Mouse (Mus musculus) embryonic facial prominence, embryonic 10.5 days (tissue): Measurements from ENCODE around the gene B230118H07Rik. TPM values are rescaled to one million over a fixed set of nuclear protein-coding genes. Genes with fewer than 3 reads are reported as not detected.

ENCODE experiments used
- DNase-seq: peaks from one replicate; pipeline ENCODE4 v3.0.0-alpha.2; 2017; ENCODE audit warnings: low spot score
- H3K27ac ChIP-seq: fragments of 300-500 bp; sonication (generic); replicated peaks from 2 replicates; pipeline ENCODE4 v1.5.1; 2016; ENCODE audit warnings: mild to moderate bottlenecking
- H3K27me3 ChIP-seq: fragments of 300-500 bp; sonication (generic); replicated peaks from 2 replicates; pipeline ENCODE4 v1.6.1; 2016; ENCODE audit warnings: low read depth, mild to moderate bottlenecking; ENCODE audit not compliant: poor library complexity, severe bottlenecking
- H3K36me3 ChIP-seq: fragments of 300-500 bp; sonication (generic); replicated peaks from 2 replicates; pipeline ENCODE4 v1.6.1; 2016; ENCODE audit warnings: mild to moderate bottlenecking, moderate library complexity
- H3K4me1 ChIP-seq: fragments of 300-500 bp; sonication (generic); 2 replicates; pipeline ENCODE4 v1.6.1; 2016
- H3K4me3 ChIP-seq: fragments of 300-500 bp; sonication (generic); 2 replicates; pipeline ENCODE4 v1.5.1; 2016; ENCODE audit warnings: mild to moderate bottlenecking, moderate library complexity
- H3K9me3 ChIP-seq: fragments of 300-500 bp; sonication (generic); 2 replicates; pipeline ENCODE4 v1.6.1; 2016; ENCODE audit warnings: mild to moderate bottlenecking
- WGBS: fragments of 180-500 bp; shearing (Covaris S2); methylation state at CpG from one replicate; pipeline ENCODE4 v1.1.7; 2016; 5-methylcytosine and 5-hydroxymethylcytosine counted together
- polyA plus RNA-seq: library from polyadenylated mRNA; unstranded; fragments of >200 nt; fragmentation: Nextera tagmentation; extraction: Ambion mirVana; gene quantifications from 2 replicates; pipeline ENCODE4 v1.2.1, GENCODE M21; 2016

Gene B230118H07Rik
- polyA plus RNA-seq, 1 experiment from 2014 or later = 47.2 TPM

DNA sequence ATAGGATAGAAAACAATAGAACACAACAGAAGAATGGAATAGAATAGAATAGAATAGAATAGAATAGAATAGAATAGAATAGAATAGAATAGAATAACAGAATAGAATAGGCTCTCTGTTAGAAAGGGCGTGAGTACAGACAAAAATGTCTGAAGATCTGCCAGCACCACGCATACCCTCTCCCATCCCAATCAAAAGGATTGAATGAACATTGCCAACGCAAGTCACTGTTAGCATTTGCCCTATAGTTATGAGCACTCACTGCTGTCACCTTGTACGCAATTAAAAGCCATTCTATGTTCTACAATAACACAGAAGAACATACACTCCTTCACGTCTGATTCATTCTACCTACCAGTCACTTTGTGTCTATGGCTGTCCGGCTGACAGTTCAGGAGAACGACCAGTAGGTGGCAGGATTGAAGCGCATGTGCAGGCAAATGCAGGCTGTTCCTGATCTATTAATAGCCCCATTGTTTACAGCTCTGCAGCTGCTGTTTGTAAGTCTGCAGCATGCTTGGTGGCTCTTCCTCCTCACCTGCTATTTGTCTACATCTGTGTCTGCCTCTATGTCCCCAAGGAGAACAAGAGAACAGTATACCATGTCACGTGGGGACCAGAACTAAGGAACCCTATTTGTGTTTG, 15.8 kb upstream of the B230118H07Rik start:
- no peaks in the 10 kb centered on the region for H3K9me3 ChIP-seq
- peak overlapping the region; percentile 69; the same call in 1 of the 2 replicates for H3K27ac ChIP-seq
- DNase-seq = peak; percentile 80
- no peaks in the 10 kb centered on the region for H3K27me3 ChIP-seq
- no peaks in the 10 kb centered on the region for H3K36me3 ChIP-seq
- H3K4me3 ChIP-seq = no peak overlapping the region
- 0 out of 2 replicates have a peak, but pooled peaks cover 3% of the 10 kb centered on the region for H3K4me1 ChIP-seq
- WGBS = 24% methylated on average over 9 of the region's 9 CpGs

DNA sequence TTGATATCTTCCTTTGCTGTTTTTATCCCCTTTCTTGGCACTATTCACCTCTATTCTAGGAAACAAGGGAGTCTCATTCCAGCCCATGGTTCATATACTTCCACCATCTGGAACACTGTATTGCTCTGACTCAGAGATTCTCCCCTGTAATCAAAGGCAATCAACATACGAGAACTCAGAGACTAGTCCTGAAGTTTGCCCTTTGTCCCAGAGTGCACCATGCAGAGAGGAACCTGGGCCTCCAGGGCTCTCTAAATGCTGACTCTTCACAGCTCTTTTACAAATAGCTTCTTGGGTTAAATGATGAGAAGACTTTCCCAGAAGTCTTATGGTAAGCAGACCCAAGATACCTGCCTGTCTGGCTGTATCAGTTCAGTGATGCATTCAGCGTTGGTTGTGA, 11.2 kb upstream of the B230118H07Rik start:
- Histone ChIP-seq H3K36me3 (no peaks in the 10 kb centered on the region), H3K9me3 (no peaks in the 10 kb centered on the region), H3K27ac (no peak overlapping the region), H3K4me1 (0 out of 2 replicates have a peak, but pooled peaks cover 2% of the 10 kb centered on the region), H3K27me3 (no peaks in the 10 kb centered on the region), H3K4me3 (no peak overlapping the region)
- 76% methylated on average over 2 of the region's 2 CpGs for WGBS
- no peak for DNase-seq

DNA sequence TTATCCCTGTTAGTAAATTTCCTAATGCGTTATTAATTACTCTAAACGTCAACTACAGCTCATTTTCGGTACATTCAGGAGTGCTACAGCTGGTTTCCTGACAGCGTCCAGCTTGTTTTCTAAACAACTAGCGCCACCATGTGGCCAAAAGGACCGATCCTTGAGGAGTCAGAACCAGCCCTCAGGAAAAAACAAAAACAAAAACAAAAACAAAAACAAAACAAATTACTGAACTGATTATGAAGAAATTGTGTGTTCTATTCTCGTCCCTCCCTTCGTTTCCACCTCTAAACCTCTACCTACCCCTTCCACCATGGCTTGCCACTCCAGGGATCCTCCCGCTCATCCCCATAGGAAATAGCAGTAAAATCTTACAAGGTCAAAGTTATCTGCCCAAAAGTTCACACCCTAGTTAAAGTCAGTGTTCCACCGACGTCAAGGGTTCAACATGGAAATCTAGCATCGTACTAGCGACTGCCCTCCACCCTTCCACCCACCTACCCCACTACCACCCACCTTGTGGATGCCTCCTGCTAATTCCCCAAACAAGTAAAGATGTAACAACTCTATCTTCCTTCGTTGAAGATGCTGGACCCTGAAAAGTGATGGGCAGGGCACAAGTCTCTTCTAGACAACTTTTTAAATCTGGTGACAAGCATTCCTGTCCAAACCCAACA, 3.7 kb upstream of the B230118H07Rik start:
- DNase-seq = peak; percentile 66
- WGBS = 18% methylated on average over 14 of the region's 14 CpGs
- peak overlapping the region; percentile 42; the same call in 1 of the 2 replicates for H3K4me3 ChIP-seq
- H3K27ac ChIP-seq = no peak overlapping the region
- no peaks in the 10 kb centered on the region for H3K36me3 ChIP-seq
- peaks cover 23% of the 10 kb centered on the region for H3K4me1 ChIP-seq
- peaks cover 7% of the 10 kb centered on the region; the same call in 1 of the 2 replicates for H3K27me3 ChIP-seq
- no peaks in the 10 kb centered on the region for H3K9me3 ChIP-seq

DNA sequence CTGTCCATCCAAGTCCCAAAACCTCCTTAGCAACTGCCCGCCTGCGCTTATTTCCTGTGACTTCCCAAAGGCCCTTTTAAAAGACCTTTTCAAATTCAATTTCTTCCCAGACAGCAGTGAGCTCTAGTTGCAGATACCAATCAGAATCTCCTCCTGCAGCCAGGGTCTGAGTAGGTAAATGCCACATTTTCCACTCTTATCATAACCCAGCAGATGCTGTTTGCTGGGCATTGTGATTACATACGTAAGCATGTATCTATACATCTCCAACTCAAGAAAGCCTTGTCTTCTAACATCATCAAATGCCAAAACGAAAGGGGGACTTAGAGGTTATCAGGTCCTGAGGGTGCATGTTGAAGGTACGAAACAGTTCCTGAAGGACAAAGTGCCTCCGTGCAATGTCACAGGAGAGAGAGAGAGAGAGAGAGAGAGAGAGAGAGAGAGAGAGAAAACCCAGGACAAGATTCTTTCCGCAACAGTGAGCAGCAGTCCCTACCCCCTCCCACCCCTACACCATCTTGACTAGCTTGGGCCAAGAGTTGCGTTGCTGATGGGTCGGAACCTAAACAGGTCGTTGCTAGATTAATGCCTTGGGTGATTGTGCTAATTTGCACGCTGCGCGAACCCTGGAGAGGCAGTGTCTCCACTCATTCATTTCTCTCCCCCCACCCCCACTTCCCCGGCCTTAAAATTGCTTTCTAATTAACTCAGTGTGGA, 3.0 kb upstream of the B230118H07Rik start:
- H3K9me3 ChIP-seq = no peaks in the 10 kb centered on the region
- no peak overlapping the region for H3K27ac ChIP-seq
- no peaks in the 10 kb centered on the region for H3K36me3 ChIP-seq
- WGBS = 44% methylated on average over 14 of the region's 14 CpGs
- DNase-seq = no peak
- H3K27me3 ChIP-seq = peaks cover 7% of the 10 kb centered on the region; the same call in 1 of the 2 replicates
- peaks cover 24% of the 10 kb centered on the region for H3K4me1 ChIP-seq
- peak overlapping the region; percentile 42; the same call in 1 of the 2 replicates for H3K4me3 ChIP-seq

DNA sequence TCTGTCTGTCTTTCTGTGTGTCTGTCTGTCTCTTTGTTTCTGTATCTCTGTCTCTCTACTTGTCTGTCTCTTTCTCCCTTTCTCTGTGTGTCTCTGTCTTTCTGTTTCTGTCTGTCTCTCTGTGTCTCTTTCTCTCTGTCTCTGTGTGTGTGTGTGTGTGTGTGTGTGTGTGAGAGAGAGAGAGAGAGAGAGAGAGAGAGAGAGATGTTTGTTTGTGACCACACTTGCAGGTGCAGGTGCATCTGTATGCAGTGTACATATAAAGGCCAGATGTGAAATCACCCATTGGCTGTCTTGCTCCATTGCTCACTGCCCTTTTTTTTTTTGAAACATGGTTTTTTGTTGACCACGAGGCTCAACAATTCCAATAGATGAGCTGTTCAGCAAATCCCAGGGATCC, 1.1 kb upstream of the B230118H07Rik start:
- H3K4me1 ChIP-seq = peaks cover 24% of the 10 kb centered on the region
- 88% methylated on average over 1 of the region's 1 CpGs for WGBS
- H3K27me3 ChIP-seq = peaks cover 7% of the 10 kb centered on the region; the same call in 1 of the 2 replicates
- no peak for DNase-seq
- H3K9me3 ChIP-seq = no peaks in the 10 kb centered on the region
- H3K27ac ChIP-seq = no peak overlapping the region
- H3K4me3 ChIP-seq = no peak overlapping the region
- H3K36me3 ChIP-seq = no peaks in the 10 kb centered on the region

DNA sequence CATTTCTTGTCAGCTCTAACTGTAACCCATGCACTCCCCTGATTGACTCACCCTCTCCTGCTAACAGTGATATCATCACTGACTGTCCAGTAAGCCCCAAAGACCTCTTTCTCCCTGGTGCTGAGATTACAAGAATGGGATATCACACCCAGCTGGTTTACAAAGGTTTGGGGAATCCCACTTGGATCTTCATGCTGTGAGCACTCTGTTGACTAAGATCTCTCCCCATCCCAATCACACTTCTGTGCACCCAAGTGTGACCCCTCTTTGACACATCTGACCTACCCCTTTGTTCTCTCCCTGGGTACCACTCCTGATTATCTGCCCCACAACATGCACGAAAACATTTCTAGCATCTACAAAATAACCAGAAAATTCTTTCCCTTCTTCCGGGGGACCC, 971 bp downstream of the B230118H07Rik start:
- Histone ChIP-seq H3K9me3 (no peaks in the 10 kb centered on the region), H3K4me3 (no peak overlapping the region), H3K27me3 (peaks cover 7% of the 10 kb centered on the region; the same call in 1 of the 2 replicates), H3K4me1 (peaks cover 24% of the 10 kb centered on the region), H3K27ac (no peak overlapping the region), H3K36me3 (no peaks in the 10 kb centered on the region)
- DNase-seq = no peak
- 63% methylated on average over 2 of the region's 2 CpGs for WGBS

DNA sequence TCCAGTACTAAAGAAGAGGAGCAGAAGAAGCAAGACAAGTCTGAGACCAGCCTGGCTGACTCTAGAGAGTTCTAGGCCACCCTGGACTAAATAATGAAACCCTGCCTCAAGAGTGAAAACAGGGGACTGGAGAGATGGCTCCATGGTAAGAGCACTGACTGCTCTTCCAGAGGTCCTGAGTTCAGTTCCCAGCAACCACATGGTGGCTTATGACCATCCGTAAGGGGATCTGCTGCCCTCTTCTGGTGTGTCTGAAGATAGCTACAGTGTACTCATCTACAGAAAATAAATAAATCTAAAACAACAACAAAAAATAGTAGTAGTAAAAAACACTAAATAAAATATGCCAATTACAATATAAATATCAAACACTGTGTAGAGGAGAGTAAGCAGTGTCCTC, 3.5 kb downstream of the B230118H07Rik start:
- Histone ChIP-seq H3K36me3 (no peaks in the 10 kb centered on the region), H3K4me1 (peaks cover 16% of the 10 kb centered on the region), H3K27ac (no peak overlapping the region), H3K27me3 (no peaks in the 10 kb centered on the region), H3K4me3 (no peak overlapping the region), H3K9me3 (no peaks in the 10 kb centered on the region)
- no peak for DNase-seq
- WGBS = 86% methylated on average over 1 of the region's 1 CpGs

DNA sequence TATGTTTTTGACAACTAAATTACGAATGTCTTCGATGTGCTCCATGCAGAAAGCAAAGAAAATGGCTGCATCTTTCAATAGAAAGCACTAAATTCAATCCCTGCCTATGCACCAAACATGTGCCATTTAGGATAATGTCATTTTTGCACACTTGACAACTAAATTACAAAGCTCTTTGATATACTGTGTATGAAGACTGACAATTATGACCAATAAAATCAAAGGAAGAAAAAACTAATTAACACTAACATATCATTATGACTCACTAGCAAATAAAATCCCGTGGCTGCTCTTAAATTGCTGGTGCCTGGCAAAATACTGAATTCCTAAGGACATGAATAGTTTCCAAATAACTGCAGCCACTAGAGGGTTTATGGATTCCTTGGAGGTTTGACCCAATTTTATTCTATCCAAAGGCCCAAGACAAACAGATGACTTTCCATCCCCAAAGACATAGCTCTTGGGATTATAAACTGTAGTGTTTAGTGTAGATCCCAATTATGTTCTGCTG, 9.4 kb downstream of the B230118H07Rik start:
- no peak overlapping the region for H3K4me3 ChIP-seq
- no peaks in the 10 kb centered on the region; the same call in 1 of the 2 replicates for H3K27me3 ChIP-seq
- H3K36me3 ChIP-seq = no peaks in the 10 kb centered on the region
- no peaks in the 10 kb centered on the region for H3K9me3 ChIP-seq
- H3K27ac ChIP-seq = no peak overlapping the region
- 85% methylated on average over 3 of the region's 3 CpGs for WGBS
- DNase-seq = no peak
- H3K4me1 ChIP-seq = peaks cover 9% of the 10 kb centered on the region; the same call in 1 of the 2 replicates

DNA sequence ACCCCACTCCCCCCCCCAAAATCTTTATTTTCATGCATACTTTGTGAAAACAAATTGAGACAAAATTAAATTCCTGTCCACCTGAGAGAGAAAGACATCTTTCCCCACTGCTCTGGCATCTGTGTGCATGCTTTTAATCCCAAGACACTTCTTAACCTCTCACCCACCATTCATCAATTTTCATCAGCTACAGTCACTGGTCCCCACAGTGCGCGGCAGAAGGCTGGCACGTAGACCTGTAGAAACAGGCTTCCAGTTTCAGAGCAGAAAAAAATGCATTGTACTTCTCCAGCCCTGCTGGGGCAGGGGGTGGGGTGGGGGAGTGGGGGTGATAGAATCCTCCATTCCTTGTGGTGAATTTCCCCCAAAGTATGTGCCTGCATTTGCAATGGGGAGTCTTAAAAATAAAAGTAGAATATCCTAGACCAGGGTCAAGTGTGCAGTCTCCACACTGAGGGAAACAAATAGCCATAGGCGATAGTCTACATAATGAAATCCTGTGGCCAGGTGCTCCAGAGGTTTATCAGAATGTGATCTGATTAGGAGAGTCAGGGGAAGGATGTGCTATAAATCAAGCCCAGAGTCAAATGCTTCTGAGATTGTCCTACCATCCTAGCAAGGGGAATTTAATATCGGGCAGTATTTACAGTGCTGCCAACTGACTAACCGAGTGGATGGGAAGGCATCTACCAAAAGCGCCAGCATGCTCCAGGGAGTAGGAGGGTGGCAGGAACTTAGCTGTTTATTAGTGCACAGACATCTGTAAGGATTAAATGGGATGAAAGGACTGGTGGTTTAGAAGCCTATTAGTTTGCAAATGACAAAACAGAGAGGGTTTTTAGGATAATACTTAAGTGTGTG, 10.1 kb downstream of the B230118H07Rik start:
- Histone ChIP-seq H3K9me3 (no peaks in the 10 kb centered on the region), H3K36me3 (no peaks in the 10 kb centered on the region), H3K27me3 (no peaks in the 10 kb centered on the region; the same call in 1 of the 2 replicates), H3K4me1 (peaks cover 9% of the 10 kb centered on the region; the same call in 1 of the 2 replicates), H3K4me3 (no peak overlapping the region), H3K27ac (no peak overlapping the region)
- no peak for DNase-seq
- WGBS = 75% methylated on average over 7 of the region's 7 CpGs

DNA sequence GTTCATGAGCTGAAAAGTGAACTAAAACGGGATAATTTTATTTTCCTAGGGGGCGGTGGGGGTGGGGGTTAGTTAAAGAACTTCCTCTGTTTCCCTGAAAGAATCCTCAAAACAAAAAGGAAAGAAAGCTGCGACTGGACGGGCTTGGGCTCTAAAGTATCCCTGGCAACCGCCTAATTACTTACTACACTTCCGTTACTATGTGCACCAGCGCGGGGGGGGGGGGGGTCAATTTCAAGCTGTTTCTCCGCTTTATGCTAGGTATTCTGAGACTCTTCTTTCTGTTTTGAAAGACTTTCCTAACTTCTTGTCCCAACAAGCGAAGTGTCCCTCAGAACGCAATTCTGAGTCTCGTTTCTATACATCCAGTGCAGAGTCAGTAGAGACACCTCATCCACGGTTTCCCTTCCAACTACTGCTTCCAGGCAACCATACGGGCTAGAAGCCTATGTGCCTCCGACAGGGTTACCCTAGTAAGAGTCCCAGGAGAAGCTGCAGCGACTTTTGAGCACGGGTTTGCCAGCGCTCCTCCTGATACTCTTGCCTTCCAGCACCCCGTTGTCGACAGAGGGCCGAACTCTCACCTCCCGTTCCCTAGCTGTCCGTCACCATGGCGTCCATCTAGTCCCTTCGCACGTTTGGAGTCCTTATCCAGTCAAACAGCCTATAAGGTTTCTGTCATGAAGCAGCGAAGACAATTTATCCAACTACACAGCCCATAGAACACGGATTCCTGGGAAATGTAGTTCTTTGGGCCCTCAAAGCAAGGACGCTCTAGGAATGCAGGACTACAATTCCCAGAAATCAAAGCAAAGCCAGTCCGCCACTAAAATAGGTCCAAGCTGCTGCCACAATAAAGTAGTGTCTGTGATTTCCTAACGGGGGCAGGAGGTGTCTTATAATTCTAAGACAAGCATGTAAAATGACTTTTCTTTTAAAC, 20.8 kb downstream of the B230118H07Rik start:
- Histone ChIP-seq H3K9me3 (no peaks in the 10 kb centered on the region), H3K36me3 (no peaks in the 10 kb centered on the region), H3K4me1 (peaks cover 13% of the 10 kb centered on the region; the same call in 1 of the 2 replicates), H3K27ac (peak overlapping the region; percentile 89), H3K4me3 (peak overlapping the region; percentile 69), H3K27me3 (no peaks in the 10 kb centered on the region)
- peak; percentile 80 for DNase-seq
- WGBS = 1% methylated on average over 31 of the region's 31 CpGs

DNA sequence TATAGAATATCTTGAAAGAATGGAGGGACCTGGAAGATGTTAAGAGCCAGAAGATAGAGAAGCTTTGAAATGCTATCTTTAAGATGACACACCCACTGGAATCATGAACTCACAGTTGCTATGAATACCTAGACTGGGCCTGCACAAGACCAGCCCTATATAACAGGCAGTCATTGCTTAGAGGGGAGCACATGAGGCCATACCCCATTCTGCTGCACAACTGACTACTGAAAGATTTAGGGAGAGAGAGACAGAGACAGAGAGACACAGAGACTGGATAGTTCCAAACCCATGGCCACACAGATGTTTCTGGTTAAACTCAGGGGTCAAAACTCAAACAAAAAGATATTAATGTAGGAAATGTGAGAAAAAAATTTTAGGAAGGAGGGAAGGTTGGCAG, 22.1 kb downstream of the B230118H07Rik start:
- no peak for DNase-seq
- no peaks in the 10 kb centered on the region for H3K9me3 ChIP-seq
- H3K27ac ChIP-seq = no peak overlapping the region
- peaks cover 13% of the 10 kb centered on the region; the same call in 1 of the 2 replicates for H3K4me1 ChIP-seq
- H3K27me3 ChIP-seq = no peaks in the 10 kb centered on the region
- no peak overlapping the region for H3K4me3 ChIP-seq
- no peaks in the 10 kb centered on the region for H3K36me3 ChIP-seq
